Mouse (Mus musculus) adrenal gland, postnatal 36 days (tissue): ENCODE measurements around the gene Sox5. TPM values are rescaled to one million over a fixed set of nuclear protein-coding genes. Genes with fewer than 3 reads are reported as not detected.
"Not testable (repeated sequence)": the region's sequence is repeated elsewhere in the genome, so short reads cannot be mapped to it uniquely, and the experiment has no call there.

Source experiments
- DNase-seq, 2 experiments: peaks; one replicate each; pipeline ENCODE4 v3.0.0; 2021; ENCODE audit warnings: mixed read lengths in 1 of 2
- total RNA-seq, 2 experiments: library from RNA; stranded (reverse); gene quantifications; 2 replicates each; pipeline ENCODE4 v1.2.3; 2021

The Sox5 gene
- total RNA-seq, 2 experiments from 2014 or later: 9.5 to 29.2 TPM

GRCm38 (mm10) chr6:144278505-144279053, 503.2 kb downstream of the Sox5 start:
- DNase-seq: peak; percentile 12 to 40

GRCm38 (mm10) chr6:144273425-144273824, 508.4 kb downstream of the Sox5 start:
- DNase-seq: not testable (repeated sequence)

GRCm38 (mm10) chr6:144271326-144271725, 510.5 kb downstream of the Sox5 start:
- peak in 1 of 2 experiments; percentile 3 for DNase-seq

- DNase-seq: no peak
These were observed 511.5 kb downstream of the Sox5 start for GRCm38 (mm10) chr6:144270306-144270705.

GRCm38 (mm10) chr6:144269666-144270065, 512.1 kb downstream of the Sox5 start:
- no peak for DNase-seq

GRCm38 (mm10) chr6:144265752-144266151, 516.0 kb downstream of the Sox5 start:
- no peak for DNase-seq

GRCm38 (mm10) chr6:144265004-144265403, 516.8 kb downstream of the Sox5 start:
- DNase-seq: no peak

GRCm38 (mm10) chr6:144264320-144264915, 517.4 kb downstream of the Sox5 start:
- DNase-seq: no peak

- DNase-seq: no peak
These were observed 525.3 kb downstream of the Sox5 start for GRCm38 (mm10) chr6:144256500-144256899.

GRCm38 (mm10) chr6:144252191-144252718, 529.5 kb downstream of the Sox5 start:
- no peak for DNase-seq

- no peak for DNase-seq
These were observed 530.3 kb downstream of the Sox5 start for GRCm38 (mm10) chr6:144251222-144252170.

GRCm38 (mm10) chr6:144250625-144251181, 531.1 kb downstream of the Sox5 start:
- DNase-seq: no peak

GRCm38 (mm10) chr6:144236581-144236980, 545.2 kb downstream of the Sox5 start:
- no peak for DNase-seq

- DNase-seq: no peak
These were observed 577.8 kb downstream of the Sox5 start for GRCm38 (mm10) chr6:144203970-144204369.

GRCm38 (mm10) chr6:144203013-144203412, 578.8 kb downstream of the Sox5 start:
- no peak for DNase-seq

- no peak for DNase-seq
These were observed 580.3 kb downstream of the Sox5 start for GRCm38 (mm10) chr6:144201402-144202040.

GRCm38 (mm10) chr6:144197209-144198119, 584.3 kb downstream of the Sox5 start:
- no peak for DNase-seq

- no peak for DNase-seq
These were observed 585.8 kb downstream of the Sox5 start for GRCm38 (mm10) chr6:144195934-144196333.

GRCm38 (mm10) chr6:144183087-144183486, 598.7 kb downstream of the Sox5 start:
- DNase-seq: no peak

- not testable (repeated sequence) for DNase-seq
These were observed 599.3 kb downstream of the Sox5 start for GRCm38 (mm10) chr6:144182429-144182828.
